Mouse (Mus musculus): ENCODE data around the gene Snap25.

Snap25 gene

DNA sequence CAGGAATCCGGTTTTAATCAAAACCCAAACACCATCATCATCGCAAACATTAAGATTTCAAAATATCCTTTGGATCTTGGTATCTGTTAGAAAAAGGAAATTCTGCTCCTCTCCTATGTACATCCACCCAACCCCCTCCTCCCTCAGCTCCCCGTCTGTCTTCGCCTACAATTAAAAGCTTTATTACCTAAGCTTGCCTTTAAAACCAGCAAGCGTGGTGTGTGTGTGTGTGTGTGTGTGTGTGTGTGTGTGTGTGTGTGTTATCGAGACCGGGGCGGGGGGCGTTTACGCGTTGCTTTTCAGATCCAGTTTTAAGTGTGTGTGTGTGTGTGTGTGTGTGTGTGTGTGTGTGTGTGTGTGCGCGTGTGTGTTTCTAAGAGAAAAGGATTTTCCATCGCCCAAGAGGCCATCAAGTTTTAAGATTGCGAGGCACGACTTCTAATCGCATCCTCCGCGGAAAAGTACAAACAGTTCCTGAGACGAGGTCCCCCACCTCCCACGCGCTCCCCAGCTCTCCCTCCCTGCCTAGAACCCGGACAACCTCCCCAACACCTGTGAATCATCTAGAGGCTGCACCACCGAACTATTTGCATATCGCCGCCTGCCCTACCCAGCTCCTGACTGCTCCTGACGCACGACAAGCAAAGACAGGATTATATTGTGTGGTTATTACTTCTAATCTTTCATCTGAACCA, 1.4 kb upstream of the Snap25 start:
- DNase-seq (ENCODE audit: extremely low read depth, insufficient read length, low spot score): no peak

DNA sequence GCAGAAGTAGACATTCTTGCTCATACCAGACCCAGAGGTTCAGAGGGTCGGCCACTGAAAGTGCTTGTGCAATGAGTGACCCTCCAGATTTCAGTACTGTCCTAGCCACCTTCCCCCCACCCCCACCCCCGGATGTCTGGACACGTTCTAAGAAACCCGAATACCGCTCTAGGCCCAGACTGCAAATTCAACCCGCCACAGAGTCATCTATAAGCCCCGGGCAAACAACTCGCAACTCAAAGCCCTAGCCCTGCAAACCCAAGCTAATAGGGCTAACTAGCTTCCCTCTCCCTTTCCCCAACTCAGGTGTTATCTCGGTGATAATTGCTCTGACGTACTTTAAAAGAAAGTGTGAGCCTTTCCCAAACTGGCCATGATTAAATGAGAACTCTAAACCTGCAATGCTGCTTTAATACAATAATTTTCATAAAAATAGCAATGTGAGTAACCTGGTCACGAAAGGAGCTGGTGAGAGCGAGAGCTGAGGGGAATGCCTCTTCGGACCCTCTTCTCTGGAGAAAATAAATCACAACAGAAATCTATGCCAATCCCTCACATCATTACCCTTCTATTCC, 725 bp upstream of the Snap25 start:
- DNase-seq (ENCODE audit: extremely low read depth, insufficient read length, low spot score): no peak

- DNase-seq (ENCODE audit: extremely low read depth, insufficient read length, low spot score): peak; percentile 16
Observed at GRCm38 (mm10) chr2:136714008-136714411, 757 bp downstream of the Snap25 start.

GRCm38 (mm10) chr2:136715531-136715930, 2.3 kb downstream of the Snap25 start:
- no peak for DNase-seq (ENCODE audit: extremely low read depth, insufficient read length, low spot score)

DNA sequence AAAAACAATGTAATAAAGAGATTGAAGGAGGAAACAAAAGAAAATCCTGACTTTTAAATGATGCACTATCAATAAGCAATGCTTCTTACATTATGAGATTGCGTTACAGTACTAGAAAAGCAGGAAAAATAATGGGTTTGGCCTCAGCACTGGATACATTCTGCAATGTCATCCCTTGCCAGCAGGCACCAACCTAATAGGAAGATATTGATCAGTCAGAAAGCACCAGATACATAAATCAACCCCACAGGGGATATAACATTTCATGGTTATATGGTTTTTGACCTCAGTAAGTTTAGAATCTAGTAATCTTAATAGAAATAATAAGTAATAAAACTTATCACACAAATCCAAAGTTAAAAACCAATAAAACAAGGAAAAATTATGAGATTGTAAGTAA, 3.1 kb downstream of the Snap25 start:
- DNase-seq (ENCODE audit: extremely low read depth, insufficient read length, low spot score): no peak

GRCm38 (mm10) chr2:136720235-136720634, 7.0 kb downstream of the Snap25 start:
- peak; percentile 32 for DNase-seq (ENCODE audit: extremely low read depth, insufficient read length, low spot score)

DNA sequence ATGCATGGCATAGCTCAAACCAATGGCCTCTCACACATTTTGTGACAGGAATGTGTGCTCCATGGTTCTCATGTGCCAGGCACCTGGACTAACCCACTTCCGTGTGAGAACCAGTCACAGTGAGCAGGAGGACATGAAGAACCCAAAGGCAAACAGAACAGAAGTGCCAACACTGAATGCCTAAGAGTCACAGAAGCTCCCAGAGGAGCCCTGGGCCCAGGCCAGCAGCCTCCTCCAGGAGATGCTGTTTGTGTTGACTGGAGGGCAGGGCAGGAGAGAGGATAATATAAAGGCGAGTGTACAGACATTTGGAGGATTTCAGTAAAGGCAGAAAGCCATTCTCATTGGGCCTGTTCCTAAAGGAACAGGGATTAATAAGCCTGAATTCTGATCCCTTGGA, 25.0 kb downstream of the Snap25 start:
- no peak for DNase-seq (ENCODE audit: extremely low read depth, insufficient read length, low spot score)

DNA sequence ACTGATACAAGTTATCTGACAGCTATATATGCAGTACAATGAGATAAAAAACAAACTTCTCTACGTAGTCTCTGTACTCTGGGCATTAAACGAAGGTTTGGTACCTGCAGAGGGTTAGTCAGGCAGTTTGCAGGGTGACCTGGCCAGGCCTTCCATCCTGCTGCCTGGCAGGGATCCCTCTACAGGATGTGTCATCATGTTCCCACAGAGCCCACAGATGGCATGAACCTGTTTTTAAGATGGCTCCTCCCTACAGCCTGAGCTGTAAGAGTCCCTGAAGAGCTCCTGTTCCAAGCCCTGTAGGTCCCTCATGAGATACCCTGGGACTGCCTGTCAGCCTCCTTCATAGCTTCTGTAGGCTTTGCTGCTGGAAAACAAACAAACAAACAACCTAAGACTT, 29.0 kb downstream of the Snap25 start:
- no peak for DNase-seq (ENCODE audit: extremely low read depth, insufficient read length, low spot score)

DNA sequence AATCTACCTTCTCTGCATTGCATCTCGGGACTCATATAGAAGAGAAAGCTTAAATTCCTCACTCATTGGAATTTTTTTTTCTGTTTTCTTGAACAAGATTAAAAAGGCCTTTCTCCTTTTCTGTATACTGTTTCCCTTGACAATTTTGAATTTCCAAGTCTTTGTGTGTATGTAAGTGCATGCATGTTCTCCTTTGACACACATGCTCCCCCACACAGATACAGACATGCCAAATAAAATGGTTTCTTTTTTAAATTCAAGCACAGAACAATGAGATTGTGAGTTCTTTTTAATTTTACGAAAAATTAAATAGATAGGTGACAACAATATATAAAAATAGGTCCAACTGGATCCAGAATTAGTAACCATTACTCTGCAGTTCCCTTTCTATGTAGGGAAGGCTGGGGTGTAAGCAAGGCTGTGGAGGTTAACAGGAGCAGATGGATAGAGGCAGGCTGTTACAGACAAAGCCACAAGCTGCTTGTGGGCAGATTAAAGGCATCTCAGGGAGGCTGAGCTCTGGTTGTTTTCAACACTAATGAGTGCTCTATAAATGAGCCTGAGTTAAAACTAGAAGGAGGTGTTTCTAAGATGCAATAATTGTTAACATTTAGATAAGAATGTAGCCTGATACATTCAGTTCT, 31.6 kb downstream of the Snap25 start:
- DNase-seq (ENCODE audit: extremely low read depth, insufficient read length, low spot score): no peak

DNA sequence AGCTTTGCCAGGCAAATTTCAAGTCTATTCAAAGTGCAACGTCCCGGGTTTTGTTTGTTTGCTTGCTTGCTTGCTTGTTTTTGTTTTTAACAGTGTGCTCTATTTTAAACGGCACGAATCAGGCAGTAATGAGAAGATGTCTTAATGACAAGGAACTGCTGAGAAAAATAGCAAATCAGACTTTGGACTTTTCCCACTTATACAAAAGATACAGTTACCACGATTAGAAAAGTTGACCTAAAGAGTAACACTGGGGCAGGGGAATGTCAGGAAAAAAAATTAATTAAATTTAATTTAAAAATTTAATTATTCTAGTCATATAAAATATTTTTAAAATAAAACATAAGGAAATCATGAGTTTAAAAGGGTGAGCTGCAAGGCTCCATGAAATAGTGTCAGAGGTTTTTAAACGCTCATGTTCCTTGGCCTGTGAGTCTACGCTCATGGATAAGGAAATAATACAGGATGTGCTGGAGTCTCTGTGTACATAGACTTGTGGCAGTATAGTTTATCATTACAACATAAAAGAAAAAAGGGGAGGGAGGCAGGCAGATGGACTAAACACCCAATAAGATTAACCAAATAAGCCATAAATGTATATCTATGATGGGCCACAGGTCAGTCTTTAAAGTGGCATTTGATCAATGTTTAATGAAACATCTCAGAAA, 32.2 kb downstream of the Snap25 start:
- no peak for DNase-seq (ENCODE audit: extremely low read depth, insufficient read length, low spot score)

DNA sequence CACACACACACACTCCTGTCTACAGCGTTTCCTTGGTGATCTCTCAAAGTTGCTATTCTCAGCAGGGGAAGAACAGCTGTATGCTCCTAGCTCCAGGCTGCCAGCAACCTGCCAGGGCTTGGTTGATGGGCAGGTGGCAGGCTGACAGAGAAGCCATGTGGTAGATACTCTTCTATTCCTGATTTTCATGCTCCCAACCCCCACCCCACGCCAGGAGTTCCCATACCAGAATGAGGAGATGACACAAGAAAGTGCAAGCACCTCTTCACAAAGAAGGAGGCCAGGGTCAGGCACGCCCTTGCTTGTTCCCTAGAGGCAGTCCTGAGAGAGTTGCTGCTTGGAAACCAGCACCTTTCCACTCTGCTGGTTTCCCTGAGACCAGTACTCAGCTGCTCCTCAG, 40.4 kb downstream of the Snap25 start:
- no peak for DNase-seq (ENCODE audit: extremely low read depth, insufficient read length, low spot score)

DNA sequence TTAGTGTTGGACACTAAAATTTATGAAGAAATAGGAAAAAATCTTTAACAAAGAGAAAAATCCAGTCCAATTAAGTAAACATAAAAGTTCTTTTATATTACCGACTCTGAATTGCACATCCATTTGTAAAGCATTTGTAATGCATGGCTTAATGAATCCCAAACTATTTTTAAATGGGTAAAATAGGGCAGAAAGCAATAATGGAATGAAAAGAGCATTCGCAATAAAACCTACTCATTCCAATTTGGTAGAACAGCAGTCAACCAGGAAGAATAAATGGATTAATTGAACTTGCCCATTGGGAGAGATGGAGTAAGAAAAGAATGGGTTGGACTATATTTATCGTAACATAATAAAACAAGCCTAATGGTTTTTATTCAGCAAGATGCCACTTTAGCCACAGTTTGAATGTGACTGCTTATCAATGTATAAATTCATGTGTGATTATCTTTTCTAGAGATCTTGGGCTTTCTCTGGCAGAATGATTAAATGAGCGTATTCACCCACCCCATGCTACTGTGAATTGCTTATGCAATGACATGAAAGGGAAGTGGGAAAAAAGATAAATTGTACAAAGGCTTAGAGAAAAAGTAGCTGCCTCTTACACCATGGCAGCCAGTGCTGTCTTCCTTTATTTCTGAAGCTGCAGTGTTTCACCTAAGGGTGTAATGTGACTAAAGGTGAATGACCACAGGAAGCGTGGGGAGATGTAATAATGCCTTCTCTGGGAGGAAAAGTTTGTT, 45.7 kb downstream of the Snap25 start:
- no peak for DNase-seq (ENCODE audit: extremely low read depth, insufficient read length, low spot score)

GRCm38 (mm10) chr2:136778156-136778555, 64.9 kb downstream of the Snap25 start:
- DNase-seq (ENCODE audit: extremely low read depth, insufficient read length, low spot score): no peak

DNA sequence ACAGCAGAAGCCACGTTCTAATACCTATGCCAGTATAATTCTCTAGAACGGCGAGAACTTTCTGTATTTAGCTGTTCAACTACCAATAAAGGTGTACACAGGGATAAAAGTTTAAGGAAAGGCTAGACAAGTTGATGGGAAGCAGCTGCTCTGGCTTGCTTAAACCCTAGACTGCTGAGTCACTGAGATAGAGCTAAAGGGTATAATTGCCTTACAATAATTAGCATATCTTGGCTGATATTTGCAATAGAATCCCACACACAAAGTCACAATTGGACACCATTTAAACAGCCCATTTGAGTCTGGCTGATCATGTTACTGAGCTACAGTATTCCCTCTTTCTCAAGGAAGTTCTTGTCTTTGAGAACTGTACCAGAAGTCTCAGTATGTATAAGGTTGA, 65.4 kb downstream of the Snap25 start:
- no peak for DNase-seq (ENCODE audit: extremely low read depth, insufficient read length, low spot score)

DNA sequence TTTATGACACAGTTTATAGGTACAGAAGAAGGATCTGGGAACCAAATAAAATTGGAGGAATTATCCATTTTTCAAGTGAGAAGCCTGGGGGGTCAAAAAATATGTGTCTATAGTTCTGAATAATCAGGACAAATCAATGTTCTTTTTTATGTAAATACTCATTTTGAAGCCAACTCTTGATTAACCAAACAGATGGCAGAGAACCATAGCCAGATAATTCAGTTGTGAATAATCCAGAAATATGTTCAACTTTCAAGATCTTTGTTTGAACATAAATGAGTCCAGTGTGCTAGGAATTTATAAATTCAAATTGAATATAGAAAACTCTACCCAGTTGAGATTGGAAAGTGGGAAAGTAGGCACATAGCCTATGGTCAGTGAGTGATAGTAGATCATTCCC, 67.0 kb downstream of the Snap25 start:
- DNase-seq (ENCODE audit: extremely low read depth, insufficient read length, low spot score): no peak

GRCm38 (mm10) chr2:136784310-136784709, 71.1 kb downstream of the Snap25 start:
- no peak for DNase-seq (ENCODE audit: extremely low read depth, insufficient read length, low spot score)

DNA sequence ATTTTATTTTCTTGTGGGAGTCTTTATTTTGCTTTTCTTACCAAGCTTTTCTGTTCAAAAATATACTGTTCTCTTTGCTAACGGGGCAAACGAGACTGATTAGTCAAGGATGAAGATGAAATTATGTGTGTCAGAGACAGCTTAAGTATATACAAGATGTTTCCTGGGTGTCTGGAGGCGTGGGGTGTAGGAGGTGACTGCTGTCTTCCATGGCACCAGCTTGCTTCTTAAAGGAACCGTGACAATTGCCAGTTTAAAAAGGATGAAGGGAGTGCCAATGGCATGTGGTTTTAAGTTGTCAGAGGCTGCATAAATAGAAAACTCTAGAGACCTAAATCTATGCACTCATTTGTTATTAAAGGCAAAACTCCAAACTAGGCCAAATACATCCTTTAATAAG, 75.1 kb downstream of the Snap25 start:
- no peak for DNase-seq (ENCODE audit: extremely low read depth, insufficient read length, low spot score)

- no peak for DNase-seq (ENCODE audit: extremely low read depth, insufficient read length, low spot score)
Observed at GRCm38 (mm10) chr2:136796518-136796917, 83.3 kb downstream of the Snap25 start.

DNA sequence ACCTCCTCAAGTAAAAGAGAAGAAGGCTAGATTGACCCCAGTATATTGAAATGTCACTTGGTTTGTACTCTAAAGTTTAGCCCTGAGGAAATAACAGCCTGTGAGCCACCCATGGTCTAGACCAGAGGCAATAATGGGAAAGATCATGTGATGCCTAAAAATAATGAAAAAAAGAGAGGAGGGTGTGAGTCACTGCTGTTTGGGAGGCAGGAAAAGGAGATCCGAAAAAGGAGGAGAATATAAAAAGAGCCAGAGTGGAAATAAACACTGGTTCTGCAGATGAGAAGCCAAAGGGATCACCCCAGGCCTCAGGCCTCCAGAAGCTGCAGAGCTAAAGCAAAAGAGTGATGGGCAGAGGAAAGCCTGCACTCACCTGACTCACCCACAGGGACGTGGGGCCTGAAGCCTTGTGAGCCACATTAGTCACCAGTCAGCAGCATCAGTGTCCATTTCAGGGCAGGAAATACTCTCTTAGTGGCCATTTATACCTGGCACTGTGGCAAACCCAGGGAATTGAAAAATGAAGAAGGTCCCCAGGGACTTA, 85.7 kb downstream of the Snap25 start:
- peak; percentile 28 for DNase-seq (ENCODE audit: extremely low read depth, insufficient read length, low spot score)

DNA sequence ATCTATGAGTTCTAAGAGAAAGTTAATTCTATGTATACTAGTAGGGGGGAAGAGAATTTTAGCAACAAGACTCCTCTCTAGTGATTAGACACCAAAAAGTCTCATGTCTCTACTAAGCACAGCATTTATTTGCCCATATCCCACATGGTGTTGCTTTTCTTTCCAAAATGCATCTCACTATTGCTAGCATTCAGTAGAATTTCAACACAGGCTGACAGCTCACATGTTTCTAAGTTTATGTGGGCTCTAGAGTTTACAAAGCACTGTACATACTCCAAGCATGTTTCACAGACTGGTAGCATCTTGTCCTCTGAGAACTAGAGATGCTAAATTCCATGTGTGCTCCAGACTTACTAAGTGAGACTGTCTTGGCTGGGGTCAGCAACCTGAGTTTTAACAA, 87.8 kb downstream of the Snap25 start:
- no peak for DNase-seq (ENCODE audit: extremely low read depth, insufficient read length, low spot score)

DNA sequence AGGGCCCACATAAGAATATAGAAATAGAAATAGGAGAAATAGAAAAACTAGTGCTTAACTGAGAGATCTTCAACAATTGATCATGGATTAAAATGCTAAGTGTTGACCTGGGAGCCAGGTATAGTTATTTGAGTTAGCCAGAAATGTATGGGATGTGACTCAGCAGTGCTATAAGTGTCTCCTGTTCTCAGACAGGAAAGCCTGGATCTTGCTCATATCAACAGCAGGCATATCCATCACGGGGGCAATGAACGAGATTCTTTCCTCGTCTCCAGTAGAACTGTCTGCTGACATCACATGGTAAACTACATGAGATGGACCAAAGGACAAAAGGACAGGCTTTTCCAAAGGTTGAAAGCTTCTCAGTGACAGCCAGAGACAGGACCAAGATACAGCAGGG, 88.8 kb downstream of the Snap25 start:
- no peak for DNase-seq (ENCODE audit: extremely low read depth, insufficient read length, low spot score)
